Mouse (Mus musculus): ENCODE data around the gene Pa2g4.

DNA sequence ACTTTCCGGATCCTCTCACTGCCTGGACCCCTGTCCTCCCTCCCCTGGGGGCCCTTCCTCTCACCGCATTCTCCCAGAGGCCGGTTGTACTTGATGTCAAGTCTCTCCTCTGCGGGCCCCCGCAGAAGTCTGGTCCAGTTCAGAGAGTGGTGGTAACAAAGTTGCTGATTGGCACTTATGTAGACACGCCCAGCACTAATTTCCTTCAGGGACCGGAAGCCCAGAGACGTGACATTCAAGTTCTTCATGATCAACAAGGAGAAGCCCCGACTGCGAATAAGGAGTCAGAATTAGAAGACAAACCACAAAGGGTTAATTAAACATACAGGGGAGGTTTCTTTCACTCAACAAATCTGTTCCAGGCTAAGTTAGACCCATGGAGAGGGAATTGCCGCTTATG is 12.5 kb upstream of the Pa2g4 start:
- TF ChIP-seq CTCF (conservative IDR thresholded peaks at IDR 0.05; ENCODE audit: low read length) (no peak), NANOG (IDR thresholded peaks at IDR 0.05; ENCODE audit: borderline replicate concordance, low read length) (no peak)
